Mouse (Mus musculus) spleen, adult 2 months (tissue): ENCODE results near the gene Rcc2.

Experiments
- CTCF ChIP-seq: fragments of 200-500 bp; IDR thresholded peaks from 2 replicates; pipeline ENCODE4 v1.5.1; 2011; ENCODE audit warnings: mild to moderate bottlenecking, inconsistent platforms; ENCODE audit not compliant: insufficient read depth, insufficient read length, insufficient replicate concordance; ENCODE audit errors: extremely low read depth
- POLR2A ChIP-seq: fragments of 200-500 bp; IDR thresholded peaks from 2 replicates; pipeline ENCODE4 v1.6.1; 2011; ENCODE audit warnings: low read depth, low read length, inconsistent platforms

GRCm38 (mm10) chr4:140768973-140769372, 68.6 kb downstream of the Rcc2 start:
- TF ChIP-seq CTCF (no peak), POLR2A (no peak)
